Mouse (Mus musculus) olfactory bulb, adult 2 months (tissue): ENCODE data around the gene Rnase9. TPM values are rescaled to one million over a fixed set of nuclear protein-coding genes. Genes with fewer than 3 reads are reported as not detected.

Source experiments
- H3K27ac ChIP-seq: fragments of 200-500 bp; 2 replicates; pipeline ENCODE4 v1.5.1; 2012; ENCODE audit warnings: low read depth, low read length; ENCODE audit not compliant: insufficient read depth
- H3K4me1 ChIP-seq: fragments of 200-500 bp; 2 replicates; pipeline ENCODE4 v1.6.1; 2012; ENCODE audit warnings: low read length; ENCODE audit not compliant: control insufficient read depth, insufficient read depth
- H3K4me3 ChIP-seq: fragments of 200-500 bp; 2 replicates; pipeline ENCODE4 v1.5.1; 2012; ENCODE audit warnings: mild to moderate bottlenecking, low read depth, low read length, moderate library complexity; ENCODE audit not compliant: insufficient read depth
- CTCF ChIP-seq: fragments of 200-500 bp; IDR thresholded peaks from 2 replicates; pipeline ENCODE4 v1.5.1; 2012; ENCODE audit warnings: low read depth, mild to moderate bottlenecking, low read length, moderate library complexity; ENCODE audit not compliant: insufficient read depth
- POLR2A ChIP-seq: fragments of 200-500 bp; IDR thresholded peaks from 2 replicates; pipeline ENCODE4 v1.6.1; 2012; ENCODE audit warnings: mild to moderate bottlenecking, low read depth, low read length, moderate library complexity; ENCODE audit not compliant: insufficient read depth
- WGBS: fragments of 180-500 bp; shearing (Covaris S2); methylation state at CpG from one replicate; pipeline ENCODE4 v1.1.7; 2018; 5-methylcytosine and 5-hydroxymethylcytosine counted together
- polyA plus RNA-seq: library from polyadenylated mRNA; stranded (reverse); fragments of >200 nt; gene quantifications from 2 replicates; pipeline ENCODE4 v1.2.4, GENCODE M21; 2012; ENCODE audit warnings: low replicate concordance; ENCODE audit not compliant: missing spikeins, insufficient read depth, insufficient read length

Rnase9 gene
- polyA plus RNA-seq, 1 experiment: not detected

DNA sequence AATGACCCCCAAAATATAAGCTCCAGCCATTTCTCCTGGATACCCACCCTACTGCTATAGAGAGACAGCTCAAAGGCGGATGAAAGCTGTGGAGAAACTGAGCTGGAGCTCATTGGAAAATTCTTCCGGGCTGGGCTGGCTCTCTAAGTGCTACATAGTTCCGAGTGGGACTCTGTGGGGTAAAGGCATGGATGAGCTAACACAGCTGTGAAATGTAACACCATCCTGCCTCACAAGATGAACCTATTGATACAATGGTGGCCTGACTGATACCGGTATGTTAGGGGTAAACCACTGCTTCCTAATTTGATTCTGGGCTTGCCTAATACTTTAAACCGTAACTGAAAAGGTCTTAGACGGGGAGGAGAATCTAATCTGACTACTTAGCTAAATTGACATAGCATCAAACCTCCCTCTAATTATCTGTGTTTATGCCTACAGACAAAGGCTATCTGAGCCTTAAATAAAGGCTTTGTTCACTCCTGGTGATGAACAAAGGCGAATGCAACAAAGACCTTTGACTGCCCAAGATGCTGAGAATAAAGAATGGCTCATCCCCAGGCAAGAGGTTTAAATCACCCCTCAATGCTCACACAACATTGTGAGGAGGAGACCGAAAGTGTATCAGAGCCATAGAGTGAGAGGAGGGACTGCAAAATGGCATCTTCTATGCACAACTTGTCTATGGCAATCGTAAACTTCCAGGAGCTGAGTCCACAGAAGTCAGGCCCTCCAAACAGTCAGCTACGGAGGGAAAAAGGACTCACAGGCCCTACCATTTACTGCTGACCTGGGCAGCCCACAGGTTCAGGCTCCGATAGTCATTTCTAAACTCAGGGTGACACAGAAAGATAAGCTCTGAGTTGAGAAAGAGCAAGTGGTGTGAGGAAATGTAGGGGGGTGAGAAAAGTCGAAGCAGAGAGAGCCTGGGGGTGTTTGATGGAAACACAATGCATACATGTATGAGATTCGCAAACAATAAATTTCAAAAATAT lies 12.9 kb upstream of the Rnase9 start:
- TF ChIP-seq POLR2A: no peak
- no peak for TF ChIP-seq CTCF
- Histone ChIP-seq H3K4me3 (no peak overlapping the region), H3K27ac (no peak overlapping the region), H3K4me1 (no peaks in the 10 kb centered on the region)
- WGBS: 52% methylated on average over 13 of the region's 13 CpGs

- TF ChIP-seq POLR2A: no peak
- no peak for TF ChIP-seq CTCF
- no peak overlapping the region for H3K27ac ChIP-seq
- 58% methylated on average over 5 of the region's 5 CpGs for WGBS
- no peaks in the 10 kb centered on the region for H3K4me1 ChIP-seq
- no peak overlapping the region for H3K4me3 ChIP-seq
Measured at GRCm38 (mm10) chr14:51053176-51053575, 11.5 kb upstream of the Rnase9 start.

GRCm38 (mm10) chr14:51051941-51052340 lies 10.3 kb upstream of the Rnase9 start:
- H3K4me1 ChIP-seq: no peaks in the 10 kb centered on the region
- H3K27ac ChIP-seq: no peak overlapping the region
- TF ChIP-seq CTCF: no peak
- TF ChIP-seq POLR2A: no peak
- H3K4me3 ChIP-seq: no peak overlapping the region
- 46% methylated on average over 5 of the region's 5 CpGs for WGBS

GRCm38 (mm10) chr14:51050063-51050462 lies 8.4 kb upstream of the Rnase9 start, which contains the start of gene Rnase11:
Gene Rnase11, minus strand, starts transcription at chr14:51050163.
- Histone ChIP-seq H3K4me1 (no peaks in the 10 kb centered on the region), H3K27ac (no peak within 1 kb of the TSS), H3K4me3 (no peak within 1 kb of the TSS)
- no peak for TF ChIP-seq CTCF
- TF ChIP-seq POLR2A: no peak
- 89% methylated on average over 2 of the region's 2 CpGs for WGBS

DNA sequence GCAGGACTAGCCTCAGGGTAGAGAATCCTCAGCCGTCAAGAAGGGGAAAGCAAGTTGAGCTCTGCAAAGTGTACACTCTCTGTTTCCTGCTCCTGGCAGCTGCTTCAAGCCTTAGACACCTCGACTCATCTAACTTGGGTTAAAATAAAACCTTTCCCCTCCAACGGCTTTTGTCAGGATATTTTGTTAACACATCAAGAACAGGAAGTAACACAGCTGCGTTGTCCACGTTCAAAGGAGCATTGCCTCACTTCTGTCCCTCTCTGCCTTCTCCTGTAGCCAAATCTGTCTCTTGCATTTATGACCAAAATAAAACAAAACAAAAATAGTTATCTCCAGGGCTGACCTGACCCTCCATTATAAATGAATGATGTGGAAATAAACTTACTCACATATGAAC lies 6.2 kb upstream of the Rnase9 start:
- Histone ChIP-seq H3K4me1 (no peaks in the 10 kb centered on the region), H3K4me3 (no peak overlapping the region), H3K27ac (no peak overlapping the region)
- 55% methylated on average over 5 of the region's 5 CpGs for WGBS
- TF ChIP-seq POLR2A (no peak), CTCF (no peak)

DNA sequence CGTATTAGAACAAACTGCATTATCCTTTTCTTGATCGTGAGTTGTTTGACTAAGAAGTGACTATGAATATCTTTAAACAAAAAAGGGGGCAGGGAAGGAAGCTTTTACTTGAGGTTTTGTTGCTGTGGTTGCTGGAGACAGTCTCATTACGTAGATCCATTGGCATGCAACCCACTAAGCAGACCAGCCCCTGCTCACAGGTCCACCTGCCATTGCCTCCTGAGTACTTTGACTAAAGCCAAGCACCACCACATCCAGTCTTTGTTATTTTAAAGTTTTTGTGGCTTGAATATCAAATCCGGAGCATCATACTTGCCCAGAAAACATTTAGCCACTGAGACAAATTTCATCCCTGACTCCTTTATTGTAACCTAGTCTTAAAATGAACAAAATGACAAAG lies 5.5 kb downstream of the Rnase9 start:
- Histone ChIP-seq H3K4me3 (no peak overlapping the region), H3K4me1 (no peaks in the 10 kb centered on the region), H3K27ac (no peak overlapping the region)
- WGBS: 90% methylated on average over 4 of the region's 4 CpGs
- no peak for TF ChIP-seq POLR2A
- no peak for TF ChIP-seq CTCF

GRCm38 (mm10) chr14:51035206-51035605 lies 6.5 kb downstream of the Rnase9 start:
- no peak overlapping the region for H3K4me3 ChIP-seq
- H3K27ac ChIP-seq: no peak overlapping the region
- no peaks in the 10 kb centered on the region for H3K4me1 ChIP-seq
- TF ChIP-seq CTCF (no peak), POLR2A (no peak)
- WGBS: 81% methylated on average over 1 of the region's 1 CpGs

DNA sequence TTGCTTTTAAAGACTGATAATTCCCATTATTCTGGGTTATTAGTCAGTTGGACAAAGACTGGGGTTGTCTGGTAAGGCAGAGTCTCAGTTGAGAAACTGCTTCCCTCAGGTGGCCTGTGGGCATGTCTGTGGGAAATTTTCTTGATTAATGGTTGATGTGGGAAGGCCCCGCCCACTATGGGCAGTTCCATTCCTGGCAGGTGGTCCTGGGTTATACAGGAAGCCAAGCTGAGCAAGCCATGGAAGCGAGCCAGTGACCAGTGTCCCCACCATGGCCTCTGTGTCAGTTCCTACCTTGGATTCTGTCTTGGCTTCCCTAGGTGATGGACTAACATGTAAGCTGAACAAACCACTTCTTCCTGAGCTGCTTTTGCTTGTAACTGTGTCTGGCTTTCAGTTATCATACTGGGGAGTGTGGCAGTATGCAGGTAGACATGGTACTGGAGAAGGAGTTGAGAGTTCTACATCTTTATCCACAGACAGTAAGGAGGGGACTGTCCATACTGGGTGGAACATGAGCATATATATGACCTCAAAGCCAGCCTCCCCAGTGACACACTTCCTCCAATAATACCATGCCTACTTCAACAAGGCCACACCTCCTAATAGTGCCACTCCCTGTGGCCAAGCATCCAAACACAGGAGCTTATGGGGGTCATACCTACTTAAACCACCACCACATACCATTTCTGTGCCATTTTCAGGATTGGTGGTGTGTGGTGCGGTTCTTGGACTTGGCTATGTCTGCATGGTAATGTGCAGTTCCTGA lies 14.1 kb downstream of the Rnase9 start:
- TF ChIP-seq POLR2A (no peak), CTCF (no peak)
- Histone ChIP-seq H3K4me1 (no peaks in the 10 kb centered on the region), H3K27ac (no peak overlapping the region), H3K4me3 (no peak overlapping the region)
- WGBS: 72% methylated on average over 3 of the region's 3 CpGs

DNA sequence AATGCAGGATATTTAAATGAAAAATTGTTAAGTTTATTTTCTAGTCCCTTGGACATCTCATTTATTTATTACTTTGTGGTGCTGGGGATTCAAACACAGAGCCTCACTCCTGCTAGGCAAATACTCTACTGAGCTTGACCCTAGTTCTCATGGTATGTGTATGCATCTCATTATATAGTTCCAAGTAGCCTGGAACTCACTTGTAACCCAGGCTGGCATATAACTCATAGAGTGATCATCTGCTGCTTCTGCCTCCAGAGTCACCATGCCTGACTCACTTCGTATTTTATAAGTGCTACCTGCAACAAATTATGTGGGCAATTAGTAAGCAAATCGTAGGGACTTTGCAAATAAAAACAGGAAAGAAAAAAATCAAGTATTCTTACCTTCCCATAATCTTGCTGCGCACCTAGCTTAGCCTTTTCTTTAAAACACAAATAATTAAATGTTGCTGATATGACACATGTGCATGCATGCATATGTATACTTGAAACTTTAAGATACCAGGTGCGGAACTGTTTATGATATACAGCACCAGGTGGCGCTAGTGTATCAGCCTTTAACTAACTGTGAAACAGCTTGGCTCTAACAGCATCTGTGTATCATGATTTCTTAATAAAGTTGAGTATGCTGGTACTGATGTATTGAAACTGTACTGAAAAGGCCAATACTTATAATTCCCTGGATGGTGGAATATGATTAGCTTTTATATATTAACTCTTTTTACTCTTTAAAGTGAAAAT lies 15.1 kb downstream of the Rnase9 start:
- Histone ChIP-seq H3K27ac (no peak overlapping the region), H3K4me1 (no peaks in the 10 kb centered on the region), H3K4me3 (no peak overlapping the region)
- TF ChIP-seq CTCF (no peak), POLR2A (no peak)
- 32% methylated on average over 5 of the region's 5 CpGs for WGBS
